In genomic region chr13:23764324-23765171, GRCm38 (mm10) we compare ENCODE assay signal across 8 mouse cellular contexts. TPM values are rescaled to one million over a fixed set of nuclear protein-coding genes. Genes with fewer than 3 reads are reported as not detected.
DNase-seq lines count a peak whose midpoint lies in the region; ATAC-seq and TF ChIP-seq lines count a peak whose summit lies in the region.

No protein-coding gene starts in this region.

- peak overlapping the region; percentile 98 for H3K27ac ChIP-seq in heart, embryonic 11.5 days (ENCODE audit: low read depth, low read length)
- H3K27ac ChIP-seq in ES-E14 (ENCODE audit: insufficient read depth, low read depth, low read length, poor library complexity, severe bottlenecking) = peak overlapping the region; percentile 67
- peak overlapping the region; percentile 84 for H3K27ac ChIP-seq in forebrain, embryonic 16.5 days (ENCODE audit: low read length)
- peak overlapping the region; percentile 97 for H3K27ac ChIP-seq in liver, postnatal 0 days (ENCODE audit: low read depth)

- in situ Hi-C loops in ES-E14 (cut with MboI; ENCODE audit: low sequenced_read_pairs in 2 of 2, unreplicated experiment in 2 of 2) = loop anchor here in 1 of 2 experiments (25.0 kb wide), 1 partner anchor 1727 kb away; the partner anchor contains the start of genes Hist1h2ag, Hist1h2ah, Hist1h2bj and Hist1h2bk

- TF ChIP-seq EP300 in liver, postnatal 0 days (IDR thresholded peaks at IDR 0.05; ENCODE audit: low read depth) = peak; percentile 55

- no peak for TF ChIP-seq CTCF in liver, postnatal 0 days (IDR thresholded peaks at IDR 0.05; ENCODE audit: low read depth)

- DNase-seq in heart, postnatal 14 days = no peak
- DNase-seq in ES-E14 (ENCODE audit: low read depth, low spot score) = no peak
- peak; percentile 45 for DNase-seq in liver, postnatal 0 days
- DNase-seq in layer of hippocampus, adult 9-10 months (ENCODE audit: low spot score) = no peak
- no peak for DNase-seq in Muller cell, postnatal 12 days (ENCODE audit: inconsistent ontology term)
- no peak for DNase-seq in frontal cortex, postnatal 10 days (ENCODE audit: low spot score in 2 of 2)

- ATAC-seq in heart, embryonic 11.5 days (replicated peaks; ENCODE audit: insufficient number of reproducible peaks, low FRiP score, low TSS enrichment) = no peak
- ATAC-seq in forebrain, embryonic 16.5 days = no peak
- no peak for ATAC-seq in liver, postnatal 0 days

- H3K9ac ChIP-seq in heart, embryonic 11.5 days (ENCODE audit: low read depth, low read length) = peak overlapping the region; percentile 84
- peak overlapping the region; percentile 87 for H3K9ac ChIP-seq in ES-E14 (ENCODE audit: insufficient read depth, low read depth, low read length, poor library complexity, severe bottlenecking)
- peak overlapping the region; percentile 66 for H3K9ac ChIP-seq in forebrain, embryonic 16.5 days (replicated peaks; ENCODE audit: low read depth, low read length)
- H3K9ac ChIP-seq in liver, postnatal 0 days (replicated peaks) = peak overlapping the region; percentile 79

- H3K4me2 ChIP-seq in heart, embryonic 11.5 days = peak overlapping the region; percentile 95
- peak overlapping the region; percentile 94 for H3K4me2 ChIP-seq in forebrain, embryonic 16.5 days (ENCODE audit: low read length)
- peak overlapping the region; percentile 84 for H3K4me2 ChIP-seq in liver, postnatal 0 days (ENCODE audit: low read depth, low read length)

- intact Hi-C loops in heart, postnatal 14 days (cut with DNase I) = loop anchor here (5.0 kb wide), 1 partner anchor 1722 kb away; the partner anchor contains the start of genes Hist1h2ag, Hist1h2bj and Hist1h4i

- H3K9me3 ChIP-seq in heart, embryonic 11.5 days (replicated peaks; ENCODE audit: control insufficient read depth, low read length) = no peaks in the 10 kb centered on the region
- H3K9me3 ChIP-seq in ES-E14 (ENCODE audit: control insufficient read depth, insufficient read depth, low read depth, low read length) = no peaks in the 10 kb centered on the region
- H3K9me3 ChIP-seq in forebrain, embryonic 16.5 days (ENCODE audit: control insufficient read depth, low read length) = no peaks in the 10 kb centered on the region
- no peaks in the 10 kb centered on the region for H3K9me3 ChIP-seq in liver, postnatal 0 days (ENCODE audit: low read length)

- peak overlapping the region; percentile 56 for H3K4me3 ChIP-seq in heart, embryonic 11.5 days (ENCODE audit: low read depth, low read length)
- peak overlapping the region; percentile 53 to 62 for H3K4me3 ChIP-seq in ES-E14 (ENCODE audit: insufficient read depth in 1 of 2, low read depth in 1 of 2, low read length in 2 of 2, poor library complexity in 1 of 2, severe bottlenecking in 1 of 2)
- H3K4me3 ChIP-seq in forebrain, embryonic 16.5 days (replicated peaks; ENCODE audit: low read length) = peak overlapping the region; percentile 63
- peak overlapping the region; percentile 59 for H3K4me3 ChIP-seq in liver, postnatal 0 days (ENCODE audit: low read depth, low read length)

- no peaks in the 10 kb centered on the region for H3K36me3 ChIP-seq in heart, embryonic 11.5 days (ENCODE audit: control insufficient read depth, insufficient read depth, low read length)
- H3K36me3 ChIP-seq in ES-E14 (ENCODE audit: control insufficient read depth, insufficient read depth, low read length, poor library complexity, severe bottlenecking) = no peaks in the 10 kb centered on the region
- H3K36me3 ChIP-seq in forebrain, embryonic 16.5 days (ENCODE audit: control insufficient read depth, insufficient read depth) = no peaks in the 10 kb centered on the region
- H3K36me3 ChIP-seq in liver, postnatal 0 days (replicated peaks; ENCODE audit: insufficient read depth, low read length) = no peaks in the 10 kb centered on the region

- H3K27me3 ChIP-seq in heart, embryonic 11.5 days (ENCODE audit: control insufficient read depth, insufficient read depth, low read length) = no peaks in the 10 kb centered on the region
- H3K27me3 ChIP-seq in forebrain, embryonic 16.5 days (replicated peaks; ENCODE audit: control insufficient read depth, insufficient read depth, low read length) = no peaks in the 10 kb centered on the region
- no peaks in the 10 kb centered on the region for H3K27me3 ChIP-seq in liver, postnatal 0 days (ENCODE audit: insufficient read depth, low read length)

- peaks cover 16% of the 10 kb centered on the region for H3K4me1 ChIP-seq in heart, embryonic 11.5 days (ENCODE audit: control insufficient read depth, insufficient read depth, low read length)
- no peaks in the 10 kb centered on the region; a peak in 2 of 4 replicates for H3K4me1 ChIP-seq in ES-E14 (ENCODE audit: control insufficient read depth in 2 of 2, insufficient read depth in 2 of 2, low read length in 2 of 2, poor library complexity in 1 of 2)
- peaks cover 25% of the 10 kb centered on the region for H3K4me1 ChIP-seq in forebrain, embryonic 16.5 days (replicated peaks; ENCODE audit: control insufficient read depth, insufficient read depth, low read length)
- H3K4me1 ChIP-seq in liver, postnatal 0 days (ENCODE audit: insufficient read depth) = peaks cover 20% of the 10 kb centered on the region

- WGBS in heart, embryonic 11.5 days (ENCODE audit: insufficient replicate concordance) = 32% methylated on average over 12 of the region's 12 CpGs
- 32% methylated on average over 12 of the region's 12 CpGs for WGBS in forebrain, embryonic 16.5 days
- WGBS in liver, postnatal 0 days (ENCODE audit: insufficient replicate concordance) = 31% methylated on average over 12 of the region's 12 CpGs

TF ChIP-seq in ES-E14, 5 proteins besides CTCF, POLR2A, EP300 and RAD21:
- TF ChIP-seq ZNF384 (IDR thresholded peaks at IDR 0.05; ENCODE audit: low read depth, low read length) (no peak), MAFK (IDR thresholded peaks at IDR 0.05; ENCODE audit: insufficient read depth, low read depth, low read length) (0 out of 2 replicates have a peak, but pooled peaks have one; percentile 24)

RNA-seq across cellular contexts. Expression of gene Hist1h1a, which starts 1.1 kb away (rescaled TPM):
- polyA plus RNA-seq in heart, embryonic 11.5 days (2014; fragmentation: Nextera tagmentation; extraction: Ambion mirVana) = 0.31 and 0.67 TPM in 2 replicates
- total RNA-seq in heart, postnatal 14 days (2021) = 10 to 100 TPM; 28.9 to 69.7 TPM
- total RNA-seq in ES-E14 (2012; rRNA removed) = 1,149 and 1,468 TPM in 2 replicates
- polyA plus RNA-seq in forebrain, embryonic 16.5 days (2015; fragmentation: Nextera tagmentation; extraction: Ambion mirVana) = 0.70 and 1.0 TPM in 2 replicates
- 2.8 and 4.6 TPM in 2 replicates for polyA plus RNA-seq in liver, postnatal 0 days (2015; fragmentation: Nextera tagmentation; extraction: Ambion mirVana)

RNA-seq across cellular contexts. Expression of gene Hist1h3a, which starts 2.4 kb away (rescaled TPM):
- polyA plus RNA-seq in heart, embryonic 11.5 days (2014; fragmentation: Nextera tagmentation; extraction: Ambion mirVana) = 2.5 and 4.0 TPM in 2 replicates
- 100 to 1,000 TPM in 1 of 2 experiments, 10 to 100 TPM in 1; 55.1 to 114 TPM for total RNA-seq in heart, postnatal 14 days (2021)
- 470 and 728 TPM in 2 replicates for total RNA-seq in ES-E14 (2012; rRNA removed)
- polyA plus RNA-seq in forebrain, embryonic 16.5 days (2015; fragmentation: Nextera tagmentation; extraction: Ambion mirVana) = 1.5 and 1.9 TPM in 2 replicates
- 6.1 and 7.5 TPM in 2 replicates for polyA plus RNA-seq in liver, postnatal 0 days (2015; fragmentation: Nextera tagmentation; extraction: Ambion mirVana)

RNA-seq across cellular contexts. Expression of gene Hist1h4a, which starts 3.5 kb away (rescaled TPM):
- polyA plus RNA-seq in heart, embryonic 11.5 days (2014; fragmentation: Nextera tagmentation; extraction: Ambion mirVana) = 1.0 TPM in 1 of 2 replicates, not detected in the other
- 10 to 100 TPM; 33.4 to 91.7 TPM for total RNA-seq in heart, postnatal 14 days (2021)
- 1,331 and 1,744 TPM in 2 replicates for total RNA-seq in ES-E14 (2012; rRNA removed)
- not detected in 2 replicates for polyA plus RNA-seq in forebrain, embryonic 16.5 days (2015; fragmentation: Nextera tagmentation; extraction: Ambion mirVana)
- 0.40 and 0.49 TPM in 2 replicates for polyA plus RNA-seq in liver, postnatal 0 days (2015; fragmentation: Nextera tagmentation; extraction: Ambion mirVana)

RNA-seq across cellular contexts. Expression of gene Trim38, which starts 5.2 kb away (rescaled TPM):
- 0.24 TPM in 1 of 2 replicates, not detected in the other for polyA plus RNA-seq in heart, embryonic 11.5 days (2014; fragmentation: Nextera tagmentation; extraction: Ambion mirVana)
- total RNA-seq in heart, postnatal 14 days (2021) = not detected
- 0.21 and 0.40 TPM in 2 replicates for total RNA-seq in ES-E14 (2012; rRNA removed)
- polyA plus RNA-seq in forebrain, embryonic 16.5 days (2015; fragmentation: Nextera tagmentation; extraction: Ambion mirVana) = not detected in 2 replicates
- polyA plus RNA-seq in liver, postnatal 0 days (2015; fragmentation: Nextera tagmentation; extraction: Ambion mirVana) = not detected in 2 replicates

RNA-seq across cellular contexts. Expression of gene Hist1h4b, which starts 7.7 kb away (rescaled TPM):
- polyA plus RNA-seq in heart, embryonic 11.5 days (2014; fragmentation: Nextera tagmentation; extraction: Ambion mirVana) = 2.2 and 2.7 TPM in 2 replicates
- 10 to 100 TPM; 44.8 to 83.6 TPM for total RNA-seq in heart, postnatal 14 days (2021)
- 1,054 and 1,339 TPM in 2 replicates for total RNA-seq in ES-E14 (2012; rRNA removed)
- polyA plus RNA-seq in forebrain, embryonic 16.5 days (2015; fragmentation: Nextera tagmentation; extraction: Ambion mirVana) = 1.5 TPM in 1 of 2 replicates, not detected in the other
- polyA plus RNA-seq in liver, postnatal 0 days (2015; fragmentation: Nextera tagmentation; extraction: Ambion mirVana) = 2.5 and 3.2 TPM in 2 replicates
